Mouse (Mus musculus): ENCODE measurements at regions not wholly inside any gene's neighbourhood (a gene's known extent, or its start where the extent isn't known, plus 50 kb on each side); places are given as distances from the start of the nearest gene placed in this dataset.

- no peak for TF ChIP-seq CTCF (IDR thresholded peaks at IDR 0.05; ENCODE audit: low read depth, low read length)
- no peak for TF ChIP-seq GATA1 (IDR thresholded peaks at IDR 0.05; ENCODE audit: borderline replicate concordance, low read length)
- TF ChIP-seq TAL1 (conservative IDR thresholded peaks at IDR 0.05; ENCODE audit: low read depth, low read length): no peak
- TF ChIP-seq POLR2AphosphoS5 (IDR thresholded peaks at IDR 0.05; ENCODE audit: insufficient replicate concordance, low read depth, low read length): no peak
- TF ChIP-seq GATA2 (IDR thresholded peaks at IDR 0.05; ENCODE audit: borderline replicate concordance, low read depth, low read length): no peak
Measured at GRCm38 (mm10) chr15:87333527-87333926, 210.6 kb upstream of the Fam19a5 start.
